Mouse (Mus musculus): ENCODE data around the gene Bpifb6. TPM values are rescaled to one million over a fixed set of nuclear protein-coding genes. Genes with fewer than 3 reads are reported as not detected.

Bpifb6 gene
- polyA plus RNA-seq, 1 experiment from 2014 or later, result not detected

Other genes with a start within 250 kb of the Bpifb6 start
- gene Dnmt3c, start 203.7 kb upstream of the Bpifb6 start, polyA plus RNA-seq (2015; fragmentation: Nextera tagmentation; extraction: Ambion mirVana), result not detected in 2 replicates
- 210 and 241 TPM in 2 replicates for gene Mapre1, start 159.1 kb upstream of the Bpifb6 start, polyA plus RNA-seq (2015; fragmentation: Nextera tagmentation; extraction: Ambion mirVana)
- gene Efcab8, start 120.5 kb upstream of the Bpifb6 start, polyA plus RNA-seq (2015; fragmentation: Nextera tagmentation; extraction: Ambion mirVana), result 0.16 TPM in 1 of 2 replicates, not detected in the other
- gene Sun5, start 29.3 kb upstream of the Bpifb6 start, polyA plus RNA-seq (2015; fragmentation: Nextera tagmentation; extraction: Ambion mirVana), result not detected in 2 replicates
- gene Bpifb2, start 25.3 kb upstream of the Bpifb6 start, polyA plus RNA-seq (2015; fragmentation: Nextera tagmentation; extraction: Ambion mirVana), result not detected in 2 replicates
- not detected in 2 replicates for gene Bpifb3, start 17.8 kb downstream of the Bpifb6 start, polyA plus RNA-seq (2015; fragmentation: Nextera tagmentation; extraction: Ambion mirVana)
- not detected in 2 replicates for gene Bpifb4, start 37.8 kb downstream of the Bpifb6 start, polyA plus RNA-seq (2015; fragmentation: Nextera tagmentation; extraction: Ambion mirVana)
- gene Bpifa6, start 74.6 kb downstream of the Bpifb6 start, polyA plus RNA-seq (2015; fragmentation: Nextera tagmentation; extraction: Ambion mirVana), result not detected in 2 replicates
- not detected in 2 replicates for gene Bpifa2, start 107.9 kb downstream of the Bpifb6 start, polyA plus RNA-seq (2015; fragmentation: Nextera tagmentation; extraction: Ambion mirVana)
- not detected in 2 replicates for gene Bpifa3, start 229.9 kb downstream of the Bpifb6 start, polyA plus RNA-seq (2015; fragmentation: Nextera tagmentation; extraction: Ambion mirVana)
- gene Bpifa1, start 242.5 kb downstream of the Bpifb6 start, polyA plus RNA-seq (2015; fragmentation: Nextera tagmentation; extraction: Ambion mirVana), result 0.92 and 21.4 TPM in 2 replicates

All from heart, embryonic 15.5 days (tissue).